ENCODE assay signal across 22 mouse cellular contexts in the genomic region with DNA sequence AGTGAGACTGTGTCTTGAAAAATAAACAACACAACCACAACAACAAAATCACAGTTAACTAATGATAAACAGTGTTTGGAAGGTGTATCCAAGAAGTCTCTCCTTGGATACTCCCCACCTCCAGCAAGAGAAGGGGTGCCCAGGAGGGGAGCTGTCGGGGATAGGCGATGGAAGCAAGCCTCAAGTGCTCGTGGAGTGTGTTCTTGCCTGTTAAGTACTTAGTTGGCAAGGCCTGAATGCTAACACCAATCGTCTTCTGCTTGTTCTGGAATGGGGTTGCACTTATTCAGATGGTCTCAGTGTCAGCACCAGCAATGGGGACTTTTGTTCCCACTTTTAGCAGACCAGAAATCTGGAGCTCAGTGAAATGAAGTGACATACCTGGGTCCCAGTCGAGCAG.
"Had no signal": no experiment of that assay in that cellular context is flagged by ENCODE, and none has a peak within 500 bp of the region (broad histone marks: within the 10 kb centered on the region; RNA-seq: fewer than 3 reads in every experiment).

No protein-coding gene starts in this region.

- H3K9ac ChIP-seq: limb, embryonic 13.5 days; liver, embryonic 12.5 days; liver, embryonic 15.5 days; lung, embryonic 14.5 days; midbrain, embryonic 15.5 days; neural tube, embryonic 13.5 days had no signal

- H3K4me1 ChIP-seq: limb, embryonic 10.5 days had no signal

- DNase-seq: kidney, adult 2 months; kidney, postnatal 25 days; layer of hippocampus, adult 9-11 months; liver; lung, embryonic 14.5 days; right cerebral cortex, postnatal 14 days; right cerebral cortex, postnatal 4 days; thymus, adult 2 months; thymus, postnatal 14 days had no signal

- H3K36me3 ChIP-seq: midbrain, embryonic 15.5 days had no signal

- H3K4me3 ChIP-seq: layer of hippocampus, adult 2 months; limb, embryonic 10.5 days; limb, embryonic 13.5 days; liver, embryonic 12.5 days; liver, embryonic 15.5 days; megakaryocyte, embryonic 14.5 days; midbrain, embryonic 10.5 days; midbrain, embryonic 15.5 days; neural tube, embryonic 13.5 days had no signal

- H3K27me3 ChIP-seq: limb, embryonic 13.5 days; liver, embryonic 12.5 days; liver, embryonic 15.5 days; megakaryocyte, embryonic 14.5 days; midbrain, embryonic 15.5 days; neural tube, embryonic 13.5 days had no signal

- H3K4me2 ChIP-seq: limb, embryonic 13.5 days; liver, embryonic 12.5 days; liver, embryonic 15.5 days; lung, embryonic 14.5 days; midbrain, embryonic 15.5 days; neural tube, embryonic 13.5 days had no signal

- H3K9me3 ChIP-seq: limb, embryonic 10.5 days; limb, embryonic 13.5 days; liver, embryonic 12.5 days; liver, embryonic 15.5 days; megakaryocyte, embryonic 14.5 days; midbrain, embryonic 10.5 days; midbrain, embryonic 15.5 days; neural tube, embryonic 13.5 days had no signal

- ATAC-seq: inflammation-experienced regulatory T-cells, adult 6 months; intestine, postnatal 0 days; liver, embryonic 12.5 days; midbrain, embryonic 15.5 days had no signal

- H3K27ac ChIP-seq: kidney, postnatal 0 days; layer of hippocampus, adult 2 months; limb, embryonic 10.5 days; limb, embryonic 13.5 days; liver, embryonic 12.5 days; liver, embryonic 15.5 days; midbrain, embryonic 10.5 days; midbrain, embryonic 15.5 days; stomach, postnatal 0 days had no signal
